Mouse (Mus musculus) urinary bladder, postnatal 25 days (tissue): ENCODE measurements around the gene Ccdc71.

Experiments used
- DNase-seq: peaks from one replicate; pipeline ENCODE4 v3.0.0; 2022; ENCODE audit warnings: low spot score

Gene Ccdc71

GRCm38 (mm10) chr9:108460319-108461178 lies at the start of gene Ccdc71:
Ccdc71 (plus strand) TSS chr9:108460527.
- peak; percentile 84 for DNase-seq

GRCm38 (mm10) chr9:108411381-108411942 lies 48.9 kb upstream of the Ccdc71 start:
- no peak for DNase-seq

- DNase-seq, result no peak
These were observed 48.1 kb upstream of the Ccdc71 start for GRCm38 (mm10) chr9:108412221-108412620.

- DNase-seq, result no peak
These were observed 31.9 kb upstream of the Ccdc71 start, which contains the start of gene Ccdc36 for GRCm38 (mm10) chr9:108428384-108428783. Ccdc36 (minus strand) TSS chr9:108428484.

GRCm38 (mm10) chr9:108431431-108432067 lies 28.8 kb upstream of the Ccdc71 start:
- no peak for DNase-seq

- DNase-seq, result no peak
These were observed 24.1 kb upstream of the Ccdc71 start, which contains the start of gene BC048562 for GRCm38 (mm10) chr9:108436182-108436581. BC048562 (plus strand) TSS chr9:108436482.

GRCm38 (mm10) chr9:108439176-108439575 lies 21.2 kb upstream of the Ccdc71 start:
- no peak for DNase-seq

- no peak for DNase-seq
These were observed 19.8 kb upstream of the Ccdc71 start for GRCm38 (mm10) chr9:108440485-108440884.

GRCm38 (mm10) chr9:108441236-108441919 lies 18.9 kb upstream of the Ccdc71 start:
- DNase-seq, result no peak

- no peak for DNase-seq
These were observed 15.2 kb upstream of the Ccdc71 start for GRCm38 (mm10) chr9:108445125-108445524.

GRCm38 (mm10) chr9:108449860-108450259 lies 10.5 kb upstream of the Ccdc71 start:
- DNase-seq, result no peak

- DNase-seq, result no peak
These were observed 9.8 kb upstream of the Ccdc71 start for GRCm38 (mm10) chr9:108450292-108451169.

GRCm38 (mm10) chr9:108451170-108451493 lies 9.2 kb upstream of the Ccdc71 start:
- no peak for DNase-seq

- no peak for DNase-seq
These were observed 8.7 kb upstream of the Ccdc71 start for GRCm38 (mm10) chr9:108451519-108452160.

GRCm38 (mm10) chr9:108452291-108452906 lies 7.9 kb upstream of the Ccdc71 start:
- peak; percentile 90 for DNase-seq

- DNase-seq, result no peak
These were observed 7.4 kb upstream of the Ccdc71 start for GRCm38 (mm10) chr9:108452911-108453310.

GRCm38 (mm10) chr9:108453458-108453857 lies 6.9 kb upstream of the Ccdc71 start:
- no peak for DNase-seq

- DNase-seq, result no peak
These were observed 5.9 kb upstream of the Ccdc71 start for GRCm38 (mm10) chr9:108454429-108454828.

GRCm38 (mm10) chr9:108455747-108456571 lies 4.4 kb upstream of the Ccdc71 start:
- DNase-seq, result no peak

- DNase-seq, result no peak
These were observed 3.4 kb upstream of the Ccdc71 start for GRCm38 (mm10) chr9:108456953-108457352.
